Mouse (Mus musculus) neutrophil, adult 5-6 weeks (primary cell): ENCODE results near the gene Pcnx4. TPM values are rescaled to one million over a fixed set of nuclear protein-coding genes. Genes with fewer than 3 reads are reported as not detected.
"Not testable (repeated sequence)": the region's sequence is repeated elsewhere in the genome, so short reads cannot be mapped to it uniquely, and the experiment has no call there.

Experiments used
- ATAC-seq: fragments of 151-379, 151-347 bp; 2 replicates; pipeline ENCODE4 v1.8.0; 2017; ENCODE audit warnings: mild to moderate bottlenecking, moderate TSS enrichment; ENCODE audit not compliant: insufficient number of reproducible peaks, poor library complexity, low FRiP score, severe bottlenecking; ENCODE audit errors: extremely low read depth
- total RNA-seq: library from RNA; stranded (forward); fragments of 200-1000 nt; gene quantifications from 2 replicates; pipeline ENCODE4 v1.2.3, GENCODE M21; 2017

The Pcnx4 gene
- total RNA-seq, 1 experiment from 2014 or later: 1.4 TPM

DNA sequence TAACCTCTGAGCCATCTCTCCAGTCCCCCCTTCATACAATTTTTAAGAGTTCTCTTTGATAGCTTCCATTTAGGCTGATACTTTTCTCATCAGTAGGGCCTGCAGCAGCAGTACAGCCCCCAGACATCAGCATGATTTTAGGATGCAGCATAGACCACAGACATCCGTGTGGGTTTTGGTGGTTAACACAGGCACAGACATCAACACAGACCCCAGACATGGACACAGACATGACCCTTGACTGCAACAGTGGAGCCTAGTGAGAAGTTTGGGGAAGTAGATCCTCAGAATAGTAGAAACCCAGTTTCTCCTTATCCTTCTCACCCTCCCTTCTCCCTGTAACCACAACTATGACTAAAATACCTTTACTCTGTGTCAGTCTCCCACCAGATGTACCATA lies 49.2 kb downstream of the Pcnx4 start:
- ATAC-seq: no peak

DNA sequence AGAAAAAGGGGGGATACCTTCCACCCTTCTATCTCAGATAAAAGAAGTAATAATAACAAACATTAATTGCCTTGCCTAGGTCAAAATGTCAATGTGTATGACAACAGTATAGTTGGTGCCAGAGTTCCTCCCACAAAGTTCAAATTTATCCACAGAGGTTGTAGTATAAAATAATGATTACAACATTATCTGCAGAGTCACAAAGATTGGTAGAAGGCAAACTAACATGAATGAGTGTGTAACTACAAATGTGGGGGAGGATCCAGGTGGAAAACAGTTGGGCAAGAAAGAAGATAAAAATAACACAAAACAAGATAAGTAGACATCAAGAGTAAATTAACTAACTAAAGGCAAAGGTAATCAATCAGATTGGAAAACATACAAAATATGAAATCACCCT lies 56.8 kb downstream of the Pcnx4 start:
- ATAC-seq: no peak

DNA sequence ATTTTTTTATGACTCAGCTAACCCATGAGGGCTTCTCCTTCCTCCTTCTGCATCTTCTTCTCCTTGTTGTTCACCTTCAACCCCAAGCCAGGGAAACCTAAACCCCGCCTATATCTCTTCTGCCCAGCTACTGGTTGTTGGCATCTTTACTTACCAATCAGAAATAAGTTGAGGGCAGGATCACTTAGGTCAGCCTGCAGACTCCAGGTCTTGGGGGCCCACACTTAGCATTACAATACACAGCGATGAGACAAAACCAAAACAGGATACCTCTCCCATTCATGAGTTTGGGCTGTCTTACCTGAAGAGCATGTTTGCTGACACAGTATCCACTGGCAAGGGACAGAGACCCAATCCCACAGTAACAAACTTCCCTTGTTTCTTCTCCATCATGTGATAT lies 57.8 kb downstream of the Pcnx4 start:
- ATAC-seq: no peak

DNA sequence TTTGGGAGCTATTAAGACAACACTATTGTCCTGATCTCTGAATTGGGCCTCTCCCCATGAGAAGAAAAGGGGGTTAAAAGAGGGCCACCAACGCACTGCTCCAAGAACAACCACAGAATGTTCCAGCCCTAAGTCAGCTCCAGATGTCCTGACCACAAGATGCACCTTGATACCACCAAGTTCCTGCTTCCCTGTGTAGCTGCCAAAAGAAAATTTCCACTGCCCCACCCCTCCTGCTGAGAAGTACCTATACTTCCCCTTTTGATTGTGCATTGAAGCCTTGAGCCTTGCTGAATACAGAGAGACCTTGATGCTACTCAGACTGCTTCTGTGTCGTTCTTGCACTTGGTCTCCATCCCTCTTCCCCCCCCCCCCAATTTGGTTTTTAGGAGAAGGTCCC lies 62.5 kb downstream of the Pcnx4 start:
- not testable (repeated sequence) for ATAC-seq

DNA sequence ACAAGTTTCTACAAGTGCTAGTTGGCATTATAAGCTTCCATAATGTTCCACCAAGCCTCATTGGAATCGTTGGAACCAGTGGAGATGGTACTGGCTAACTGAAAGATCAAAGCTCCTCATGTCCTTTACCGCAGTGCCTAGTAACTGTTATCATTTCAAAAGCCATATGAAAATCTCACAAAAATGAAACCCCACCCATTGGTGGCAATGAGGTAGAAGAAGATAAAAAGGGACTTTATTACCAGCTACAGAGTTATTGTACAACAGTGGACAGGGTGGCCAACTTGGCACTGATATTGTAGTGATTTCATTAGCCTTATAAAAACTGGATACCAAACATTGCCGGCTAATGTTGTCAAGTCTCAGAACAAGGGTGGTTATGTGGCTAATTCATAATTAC lies 75.9 kb downstream of the Pcnx4 start:
- no peak for ATAC-seq

DNA sequence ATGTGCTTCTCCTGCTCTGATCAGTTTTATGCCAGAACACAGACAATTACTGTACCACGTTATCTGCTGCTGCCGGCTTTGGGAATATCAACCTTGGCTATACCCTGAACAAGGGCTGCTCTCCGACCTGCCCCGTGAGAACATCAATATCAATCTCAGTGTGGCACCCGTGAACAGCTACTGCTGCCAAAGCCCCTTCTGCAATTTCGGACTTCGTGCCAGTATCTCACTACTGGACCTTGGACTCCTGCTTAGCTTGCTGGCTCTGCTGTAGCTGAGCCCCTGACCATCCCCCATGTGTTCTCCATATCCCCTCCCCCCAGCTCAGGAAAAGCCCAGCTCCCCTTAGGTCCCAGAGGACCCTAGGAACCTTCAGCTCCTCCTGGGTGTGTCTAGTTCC lies 84.7 kb downstream of the Pcnx4 start:
- no peak for ATAC-seq

DNA sequence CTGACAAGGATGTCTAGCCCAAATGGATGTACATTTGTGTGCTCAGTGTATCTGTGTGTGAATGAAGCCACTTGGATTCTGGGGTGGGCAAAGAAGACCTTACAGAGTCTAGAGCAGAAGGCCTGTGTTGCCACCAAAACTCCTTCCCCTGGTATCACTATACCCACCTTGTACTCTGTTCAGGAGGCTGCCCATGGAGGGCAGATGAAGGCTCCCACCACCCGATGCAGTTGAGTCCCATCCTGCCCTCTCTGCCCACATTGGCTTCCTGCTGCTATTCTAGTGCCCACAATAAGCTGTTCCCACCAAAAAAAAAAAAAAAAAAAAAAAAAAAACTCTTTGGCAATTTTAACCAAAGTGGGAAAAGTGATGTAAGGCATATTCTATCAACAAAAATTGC lies 85.3 kb downstream of the Pcnx4 start:
- ATAC-seq: no peak

DNA sequence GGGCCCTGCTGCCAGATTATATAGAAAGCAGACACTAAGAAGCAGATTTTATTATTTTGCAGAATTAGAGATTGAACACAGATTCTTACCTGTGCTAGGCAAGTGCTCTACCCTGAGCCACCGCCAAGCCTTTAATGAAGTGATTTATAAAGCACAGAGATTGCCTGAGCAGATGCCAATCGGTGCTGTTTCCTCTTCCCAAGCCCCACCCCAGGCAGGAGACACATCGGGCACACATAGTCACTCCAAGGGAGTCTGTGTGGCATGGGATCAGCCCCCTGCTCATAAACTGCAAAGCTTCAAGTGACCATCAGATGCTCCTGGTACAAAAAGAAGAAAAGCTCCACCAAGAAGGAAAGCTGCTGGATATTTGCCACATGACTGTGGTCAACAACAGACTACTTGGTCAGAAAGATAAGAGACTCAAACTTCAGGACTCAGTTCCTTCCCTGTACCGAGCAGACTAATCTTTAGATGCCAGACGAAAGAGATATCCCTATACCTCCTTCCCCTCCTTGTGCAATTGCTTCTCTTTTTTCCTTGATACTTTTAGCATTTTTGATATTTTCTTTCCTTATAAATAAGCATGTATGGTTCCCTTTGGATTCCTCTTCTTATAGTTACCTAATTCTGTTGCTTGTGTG lies 86.8 kb downstream of the Pcnx4 start:
- no peak for ATAC-seq

DNA sequence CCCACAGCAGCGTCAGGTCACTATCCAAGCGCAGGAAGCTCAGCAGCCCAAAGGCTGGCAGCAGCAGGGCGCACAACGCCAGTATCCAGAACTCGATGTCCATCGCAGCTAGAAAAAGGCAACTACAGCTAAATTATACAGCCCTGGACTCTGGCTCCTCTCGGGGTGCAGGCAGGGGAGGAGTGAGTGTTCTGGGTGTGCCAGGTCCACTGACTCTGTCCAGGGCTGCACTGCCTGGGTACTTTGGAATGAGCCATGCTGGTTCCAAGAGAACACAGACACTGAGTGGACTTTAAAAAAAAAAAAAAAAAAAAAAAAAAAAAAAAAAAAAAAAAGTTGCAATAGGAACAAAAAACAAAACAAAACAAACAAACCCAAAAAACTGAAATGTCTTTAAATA lies 92.6 kb downstream of the Pcnx4 start:
- ATAC-seq: no peak

Other genes starting within 250 kb of the Pcnx4 start
- 0.47 and 0.61 TPM in 2 replicates for gene Rtn1, start 127.3 kb upstream of the Pcnx4 start, total RNA-seq
- 0.12 TPM in 1 of 2 replicates, not detected in the other for gene Lrrc9, start 94.5 kb upstream of the Pcnx4 start, total RNA-seq
- gene Gm4756, start 113.3 kb downstream of the Pcnx4 start, total RNA-seq: not detected in 2 replicates
- 262 and 271 TPM in 2 replicates for gene Dhrs7, start 128.5 kb downstream of the Pcnx4 start, total RNA-seq
- gene Ppm1a, start 221.1 kb downstream of the Pcnx4 start, total RNA-seq: 148 and 157 TPM in 2 replicates